29 mouse cellular contexts compared by ENCODE assay signal in genomic region chr8:123800867-123801266, GRCm38 (mm10). TPM values are rescaled to one million over a fixed set of nuclear protein-coding genes. Genes with fewer than 3 reads are reported as not detected.
A peak's percentile ranks its signal among the peaks of the same experiment; 100 is the strongest.
DNase-seq lines count a peak whose midpoint lies in the region; ATAC-seq and TF ChIP-seq lines count a peak whose summit lies in the region.
"Had no signal": no experiment of that assay in that cellular context is flagged by ENCODE, and none has a peak within 500 bp of the region (broad histone marks: within the 10 kb centered on the region; RNA-seq: fewer than 3 reads in every experiment).

No protein-coding gene starts in this region.

- 86% methylated on average over 7 of the region's 7 CpGs for WGBS in liver, embryonic 14.5 days (ENCODE audit: insufficient replicate concordance)
- 80% methylated on average over 6 of the region's 7 CpGs for WGBS in liver, embryonic 12.5 days (ENCODE audit: insufficient replicate concordance)

- H3K9ac ChIP-seq in liver, embryonic 14.5 days (replicated peaks) = no peak overlapping the region
- no peak overlapping the region for H3K9ac ChIP-seq in liver, embryonic 12.5 days
- H3K9ac ChIP-seq: embryonic facial prominence, embryonic 12.5 days; hindbrain, embryonic 13.5 days; limb, embryonic 15.5 days; neural tube, embryonic 12.5 days had no signal

- no peak for TF ChIP-seq EP300 in liver, embryonic 14.5 days (IDR thresholded peaks at IDR 0.05; ENCODE audit: low read depth)

- H3K4me1 ChIP-seq in liver, embryonic 14.5 days (replicated peaks; ENCODE audit: control insufficient read depth in 2 of 2, insufficient read depth in 2 of 2, low read length in 1 of 2) = peaks cover 22 to 43% of the 10 kb centered on the region in 2 experiments
- peaks cover 61% of the 10 kb centered on the region for H3K4me1 ChIP-seq in liver, embryonic 12.5 days
- H3K4me1 ChIP-seq in testis, adult 2 months (ENCODE audit: control insufficient read depth, insufficient read depth, low read length) = peaks cover 3% of the 10 kb centered on the region; the same call in 1 of the 2 replicates

- TF ChIP-seq CTCF in liver, embryonic 14.5 days (IDR thresholded peaks at IDR 0.05; ENCODE audit: low read depth) = peak; percentile 45
- peak; percentile 27; the same call in 1 of the 2 replicates for TF ChIP-seq CTCF in testis, adult 2 months (IDR thresholded peaks at IDR 0.05; ENCODE audit: control insufficient read depth, insufficient read depth, insufficient replicate concordance, low read depth, low read length)

- no peak for TF ChIP-seq POLR2A in testis, adult 2 months (IDR thresholded peaks at IDR 0.05; ENCODE audit: control insufficient read depth, low read depth, low read length)

- no peak overlapping the region for H3K27ac ChIP-seq in liver, embryonic 14.5 days
- no peak overlapping the region for H3K27ac ChIP-seq in liver, embryonic 12.5 days
- H3K27ac ChIP-seq in testis, adult 2 months (ENCODE audit: control insufficient read depth, insufficient read depth, low read depth, low read length) = no peak overlapping the region
- H3K27ac ChIP-seq: embryonic facial prominence, embryonic 12.5 days; hindbrain, embryonic 13.5 days; limb, embryonic 15.5 days; midbrain, embryonic 10.5 days; neural tube, embryonic 12.5 days had no signal

- no peaks in the 10 kb centered on the region for H3K27me3 ChIP-seq in liver, embryonic 14.5 days (ENCODE audit: control insufficient read depth, insufficient read depth, low read length)
- H3K27me3 ChIP-seq in liver, embryonic 12.5 days (replicated peaks) = no peaks in the 10 kb centered on the region
- H3K27me3 ChIP-seq in testis, adult 2 months (ENCODE audit: control insufficient read depth, insufficient read depth, low read length) = no peaks in the 10 kb centered on the region
- H3K27me3 ChIP-seq: embryonic facial prominence, embryonic 12.5 days; hindbrain, embryonic 13.5 days; limb, embryonic 15.5 days; neural tube, embryonic 12.5 days; Patski had no signal

- H3K4me3 ChIP-seq in liver, embryonic 14.5 days (ENCODE audit: insufficient read depth in 1 of 2, low read depth in 2 of 2, low read length in 2 of 2) = no peak overlapping the region
- H3K4me3 ChIP-seq in liver, embryonic 12.5 days = no peak overlapping the region
- no peak overlapping the region for H3K4me3 ChIP-seq in testis, adult 2 months (ENCODE audit: control insufficient read depth, low read depth, low read length)
- H3K4me3 ChIP-seq: embryonic facial prominence, embryonic 12.5 days; hindbrain, embryonic 13.5 days; limb, embryonic 10.5 days; limb, embryonic 15.5 days; midbrain, embryonic 10.5 days; myocyte; neural tube, embryonic 12.5 days had no signal

- H3K9me3 ChIP-seq in liver, embryonic 14.5 days (ENCODE audit: control insufficient read depth, low read length) = no peaks in the 10 kb centered on the region
- no peaks in the 10 kb centered on the region; the same call in 1 of the 2 replicates for H3K9me3 ChIP-seq in liver, embryonic 12.5 days (replicated peaks)
- H3K9me3 ChIP-seq: embryonic facial prominence, embryonic 12.5 days; hindbrain, embryonic 13.5 days; limb, embryonic 10.5 days; limb, embryonic 15.5 days had no signal

- H3K4me2 ChIP-seq in liver, embryonic 14.5 days (ENCODE audit: low read depth) = no peak overlapping the region
- H3K4me2 ChIP-seq in liver, embryonic 12.5 days = no peak overlapping the region
- H3K4me2 ChIP-seq: embryonic facial prominence, embryonic 12.5 days; heart, embryonic 11.5 days; hindbrain, embryonic 13.5 days; limb, embryonic 15.5 days; neural tube, embryonic 12.5 days had no signal

- no peak for ATAC-seq in liver, embryonic 14.5 days (ENCODE audit: insufficient read depth)
- ATAC-seq in liver, embryonic 12.5 days = no peak
- ATAC-seq: forebrain, embryonic 14.5 days; midbrain, embryonic 16.5 days; Patski had no signal

- DNase-seq in liver, embryonic 14.5 days (ENCODE audit: low read depth in 3 of 3, low spot score in 3 of 3) = no peak
- DNase-seq in testis, postnatal 14 days (ENCODE audit: low spot score) = no peak
- DNase-seq in ZHBTc4 (ENCODE audit: low read depth, low spot score) = peak; percentile 45
- no peak for DNase-seq in adrenal gland, postnatal 10 days
- DNase-seq: B cell, adult 2 months; cerebellum, adult 9-11 months; embryo, embryonic 11 days; gastrocnemius, postnatal 25 days; heart, adult 18-20 months; heart, postnatal 4 days; kidney, adult 11 months; kidney, postnatal 36 days; lung, postnatal 10 days; right cerebral cortex, adult 18-20 months; spleen, adult 18-20 months had no signal

- H3K36me3 ChIP-seq in liver, embryonic 14.5 days (replicated peaks; ENCODE audit: control insufficient read depth, insufficient read depth, low read depth) = no peaks in the 10 kb centered on the region
- no peaks in the 10 kb centered on the region for H3K36me3 ChIP-seq in liver, embryonic 12.5 days
- no peaks in the 10 kb centered on the region for H3K36me3 ChIP-seq in testis, adult 2 months (ENCODE audit: control insufficient read depth, insufficient read depth, low read length)
- H3K36me3 ChIP-seq: embryonic facial prominence, embryonic 12.5 days; G1E; hindbrain, embryonic 13.5 days; limb, embryonic 10.5 days; limb, embryonic 15.5 days; midbrain, embryonic 10.5 days; neural tube, embryonic 12.5 days had no signal

RNA-seq across cellular contexts. Expression of gene Rab4a, which starts 4.9 kb away (rescaled TPM):
- 12.6 and 12.9 TPM in 2 replicates for polyA plus RNA-seq in liver, embryonic 14.5 days (2012; rRNA removed)
- polyA plus RNA-seq in liver, embryonic 14.5 days (2014; fragmentation: Nextera tagmentation; extraction: Ambion mirVana) = 23.7 and 24.2 TPM in 2 replicates
- 36.3 and 38.3 TPM in 2 replicates for polyA plus RNA-seq in liver, embryonic 12.5 days (2016; fragmentation: Nextera tagmentation; extraction: Ambion mirVana)
- 5.3 and 8.9 TPM in 2 replicates for polyA plus RNA-seq in testis, adult 2 months (2012; rRNA removed)
- total RNA-seq in adrenal gland, postnatal 10 days (2021) = 10 to 100 TPM; 19.6 to 21.3 TPM

RNA-seq across cellular contexts. Expression of gene Ccsap, which starts 59.1 kb away (rescaled TPM):
- polyA plus RNA-seq in liver, embryonic 14.5 days (2012; rRNA removed) = 2.9 and 3.5 TPM in 2 replicates
- 2.4 and 2.7 TPM in 2 replicates for polyA plus RNA-seq in liver, embryonic 14.5 days (2014; fragmentation: Nextera tagmentation; extraction: Ambion mirVana)
- polyA plus RNA-seq in liver, embryonic 12.5 days (2016; fragmentation: Nextera tagmentation; extraction: Ambion mirVana) = 5.5 and 5.8 TPM in 2 replicates
- 28.2 and 32.0 TPM in 2 replicates for polyA plus RNA-seq in testis, adult 2 months (2012; rRNA removed)
- 1 to 10 TPM; 3.5 to 4.8 TPM for total RNA-seq in adrenal gland, postnatal 10 days (2021)
